Mouse (Mus musculus) telencephalon, adult 2 months (tissue): ENCODE results near the gene Furin.
"Not testable (repeated sequence)": the region's sequence is repeated elsewhere in the genome, so short reads cannot be mapped to it uniquely, and the experiment has no call there.

Experiments used
- DNase-seq: peaks from one replicate; pipeline ENCODE4 v3.0.0-alpha.2; 2011; ENCODE audit warnings: low read depth, low spot score

The Furin gene

GRCm38 (mm10) chr7:80401041-80401859 is 4.0 kb downstream of the Furin start:
- no peak for DNase-seq

- DNase-seq = no peak
Observed at GRCm38 (mm10) chr7:80400571-80400970, 4.7 kb downstream of the Furin start.

DNA sequence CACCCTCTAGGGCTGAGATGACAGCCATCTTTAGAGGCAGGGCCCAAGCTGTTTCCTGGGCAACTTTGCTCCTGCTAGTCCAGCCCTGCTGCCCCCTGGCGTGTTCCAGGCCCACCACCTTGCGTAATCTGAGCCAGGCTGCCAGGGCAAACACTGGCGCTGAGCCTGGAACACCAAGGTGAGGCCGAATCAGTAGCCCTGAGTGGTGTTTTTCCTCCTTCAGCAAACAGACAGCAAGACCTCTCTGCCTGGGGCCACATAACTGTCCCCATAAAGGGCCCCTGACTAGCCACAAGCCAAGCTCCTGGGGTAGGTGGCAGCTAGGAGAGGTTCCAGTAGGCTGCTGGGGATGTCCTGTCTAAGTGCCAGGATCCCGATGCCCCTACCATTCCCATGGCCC is 5.1 kb downstream of the Furin start:
- DNase-seq = no peak

DNA sequence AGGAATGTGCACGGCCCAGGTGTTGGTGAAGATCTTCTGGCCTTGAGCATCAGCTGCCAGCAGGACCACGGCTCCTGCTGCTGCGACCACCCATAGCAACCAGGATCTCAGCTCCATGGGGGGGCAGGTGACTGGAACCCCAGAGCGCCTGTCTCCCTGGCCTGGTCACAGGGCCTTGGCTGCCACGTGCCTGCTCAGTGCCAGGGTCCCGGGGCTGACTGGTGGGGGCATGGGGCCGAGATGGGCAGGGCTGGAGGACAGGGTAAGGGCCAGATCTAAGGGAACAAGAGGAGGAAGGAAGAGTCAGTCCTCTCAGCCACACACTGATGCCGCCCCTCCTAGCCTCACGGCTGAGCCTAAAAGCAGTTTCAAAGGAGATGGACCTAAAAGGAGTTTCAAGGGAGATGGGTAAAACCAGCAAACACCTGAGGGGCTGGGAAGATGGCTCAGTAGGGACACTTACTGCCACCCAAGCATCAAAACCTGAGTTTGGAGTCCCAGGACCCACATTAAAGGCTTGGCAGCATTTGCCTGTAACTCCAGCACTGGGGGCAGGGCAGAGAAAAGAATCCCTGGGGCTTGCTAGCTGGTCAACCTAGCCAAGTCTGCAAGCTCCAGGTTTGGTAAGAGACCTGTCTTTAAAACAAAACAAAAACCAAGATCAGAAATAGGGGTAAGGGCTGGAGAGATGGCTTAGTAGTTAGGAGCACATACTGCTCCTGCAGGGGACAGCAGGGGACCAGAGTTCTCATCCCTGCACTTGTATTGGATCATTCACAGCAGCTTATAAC is 6.4 kb downstream of the Furin start:
- DNase-seq = no peak

GRCm38 (mm10) chr7:80397986-80398385 is 7.2 kb downstream of the Furin start:
- DNase-seq = peak; percentile 40

DNA sequence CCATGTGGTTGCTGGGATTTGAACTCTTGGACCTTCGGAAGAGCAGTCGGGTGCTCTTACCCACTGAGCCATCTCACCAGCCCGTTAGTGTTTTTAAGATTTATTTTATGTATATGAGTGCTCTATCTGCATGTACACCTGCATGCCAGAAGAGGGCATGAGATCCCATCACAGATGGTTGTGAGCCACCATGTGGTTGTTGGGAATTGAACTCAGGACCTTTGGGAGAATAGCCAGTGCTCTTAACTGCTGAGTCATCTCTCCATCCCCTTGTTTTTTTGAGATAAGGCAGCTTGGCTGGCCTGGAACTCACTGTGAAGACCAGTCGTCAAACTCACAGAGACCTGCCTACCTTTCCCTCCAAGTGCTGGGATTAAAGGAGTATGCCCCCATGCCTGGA is 8.8 kb downstream of the Furin start:
- not testable (repeated sequence) for DNase-seq

DNA sequence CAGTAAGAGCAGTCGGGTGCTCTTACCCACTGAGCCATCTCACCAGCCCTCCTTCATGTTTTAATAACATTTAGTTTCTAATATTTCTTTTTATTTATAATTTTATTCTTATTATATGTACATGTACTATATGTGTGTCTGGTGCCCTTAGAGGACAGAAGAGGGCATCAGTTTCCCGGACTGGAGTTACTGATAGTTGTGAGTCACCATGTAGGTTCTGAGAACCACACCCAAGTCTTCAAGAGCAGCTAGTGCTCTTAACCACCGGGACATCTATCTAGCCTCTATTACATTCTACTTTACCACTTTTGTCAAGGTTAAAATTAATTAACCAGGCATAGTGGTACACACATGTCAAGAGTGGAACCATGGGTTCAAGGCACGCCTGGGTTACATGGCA is 10.6 kb downstream of the Furin start:
- DNase-seq = no peak

- DNase-seq = no peak
Observed at GRCm38 (mm10) chr7:80392119-80392518, 13.1 kb downstream of the Furin start.

GRCm38 (mm10) chr7:80387633-80388543 is 17.3 kb downstream of the Furin start, which contains the start of gene Fes:
Gene Fes, minus strand, starts transcription at chr7:80387946.
- DNase-seq = no peak

GRCm38 (mm10) chr7:80387033-80387632 is 18.1 kb downstream of the Furin start:
- no peak for DNase-seq

DNA sequence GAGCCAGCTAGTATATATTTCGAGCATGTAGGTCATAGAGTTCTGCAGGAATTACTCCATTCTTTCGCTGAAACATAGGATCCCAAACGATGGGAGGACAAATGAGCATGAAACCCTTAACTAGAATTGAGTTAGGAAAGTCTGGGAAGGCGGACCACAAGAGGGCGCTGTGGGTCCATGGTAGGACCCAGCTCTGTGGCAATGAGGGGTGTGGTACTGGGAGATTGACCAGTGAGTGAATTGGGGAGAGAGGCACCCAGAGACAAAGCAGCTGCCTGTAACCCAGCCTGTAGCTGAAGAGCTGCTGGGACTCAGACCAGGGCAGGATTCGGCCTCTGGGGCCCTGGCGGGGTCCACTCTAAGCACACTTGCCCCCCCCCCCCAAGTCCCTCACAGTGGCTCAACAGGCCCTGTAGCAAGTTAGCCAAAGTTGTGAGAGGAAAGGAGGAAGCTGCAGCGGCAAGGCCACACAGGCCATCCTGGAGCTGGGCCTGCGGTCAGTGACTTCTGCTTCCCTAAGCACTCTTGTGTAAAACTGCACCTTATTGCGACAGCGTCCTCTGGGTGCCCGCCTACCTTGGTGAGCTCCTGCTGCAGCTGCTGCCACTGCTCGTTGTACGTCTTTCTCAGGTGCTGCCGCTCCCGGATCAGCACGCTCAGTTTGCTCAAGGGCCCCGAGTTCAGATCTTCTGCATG is 18.9 kb downstream of the Furin start:
- DNase-seq = peak; percentile 72

DNA sequence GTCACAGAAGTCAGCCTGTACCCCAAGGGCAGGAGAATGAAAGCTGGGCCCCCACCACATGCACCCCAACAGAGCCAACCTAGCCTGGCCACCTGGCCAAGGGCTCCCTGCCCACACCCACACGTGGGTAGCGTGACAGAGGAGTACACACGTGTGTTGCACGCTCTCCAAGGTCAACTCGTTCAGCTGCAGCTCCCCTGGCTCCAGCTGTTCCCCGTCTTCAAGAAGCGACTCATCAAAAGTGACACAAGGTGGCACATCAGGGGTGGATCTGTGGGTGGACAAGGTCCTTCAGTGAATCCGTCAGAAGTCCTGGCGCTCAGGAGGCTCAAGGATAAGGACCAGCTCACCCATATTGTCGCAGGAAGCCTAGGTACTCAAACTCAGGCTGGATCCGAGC is 22.3 kb downstream of the Furin start:
- no peak for DNase-seq

- DNase-seq = no peak
Observed at GRCm38 (mm10) chr7:80379531-80379930, 25.7 kb downstream of the Furin start.

- no peak for DNase-seq
Observed at GRCm38 (mm10) chr7:80377471-80377870, 27.8 kb downstream of the Furin start.

DNA sequence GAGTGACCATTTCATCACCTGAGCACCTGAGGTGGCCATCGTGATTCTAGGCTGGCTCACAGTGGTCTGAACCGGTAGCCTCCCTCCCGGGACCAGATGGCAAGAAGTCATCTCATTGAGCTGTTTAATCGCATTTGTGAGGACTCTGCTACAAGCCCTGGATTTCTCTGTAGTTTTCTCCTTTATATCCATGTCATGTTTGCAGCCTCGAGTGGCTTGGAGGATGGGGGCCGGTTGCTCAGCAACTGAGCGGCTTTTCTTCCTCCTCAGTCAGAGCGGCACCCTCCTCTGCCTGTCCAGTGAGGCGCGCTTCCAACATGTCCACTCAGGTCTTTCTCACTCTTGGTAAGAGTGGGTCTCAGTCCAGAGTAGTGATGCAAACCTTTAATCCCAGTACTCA is 29.0 kb downstream of the Furin start:
- DNase-seq = no peak

DNA sequence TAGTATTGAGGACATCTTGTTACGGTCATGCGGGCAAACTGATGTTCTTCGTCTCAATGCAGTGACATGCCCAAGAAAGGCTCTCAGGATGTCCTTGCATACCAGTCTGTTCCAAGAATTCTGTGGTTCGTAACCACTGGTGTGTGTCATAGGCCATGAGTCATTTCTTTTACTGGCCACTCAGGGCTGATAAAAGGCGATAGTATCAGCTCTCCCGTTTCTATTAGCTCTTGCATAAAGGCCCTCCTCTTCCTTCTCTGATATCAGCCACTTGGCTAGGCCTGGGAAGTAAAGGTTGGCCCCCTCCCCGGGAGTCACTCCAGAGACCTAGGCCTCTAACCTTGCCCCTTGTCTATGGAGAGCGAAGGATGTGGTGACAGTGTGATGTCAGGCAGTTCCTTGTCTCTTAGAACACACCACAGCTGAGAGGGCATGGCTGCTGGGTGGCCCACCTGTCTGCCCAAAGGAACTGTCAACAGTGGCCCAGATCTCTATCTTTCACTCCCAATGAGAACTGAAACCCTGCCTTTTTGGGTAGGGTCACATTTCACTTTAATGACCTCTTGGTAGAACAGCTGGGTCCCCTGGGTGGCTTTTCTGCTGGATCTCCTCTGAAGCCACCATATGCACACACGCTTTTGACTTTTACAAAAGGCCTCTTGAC is 29.7 kb downstream of the Furin start:
- DNase-seq = no peak

GRCm38 (mm10) chr7:80374733-80375132 is 30.5 kb downstream of the Furin start:
- no peak for DNase-seq

DNA sequence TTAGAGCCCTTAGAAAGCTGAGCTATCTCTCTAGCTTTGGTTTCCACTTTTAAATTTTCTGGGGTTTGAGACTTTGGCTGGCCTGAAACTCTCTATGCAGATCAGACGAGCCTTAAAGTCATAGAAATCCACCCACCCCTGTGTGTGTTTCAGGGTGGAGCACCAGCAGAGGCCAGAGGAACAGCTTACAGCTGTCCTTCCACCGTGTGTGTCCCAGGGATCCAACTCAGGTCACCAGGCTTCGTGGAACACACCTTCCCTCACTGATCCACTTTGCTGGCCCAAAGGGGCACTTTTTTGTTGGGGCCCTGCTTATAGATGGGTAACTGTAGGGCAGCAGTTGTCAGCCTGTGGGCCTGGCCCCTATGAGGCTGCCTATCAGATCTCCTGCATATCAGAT is 31.0 kb downstream of the Furin start:
- DNase-seq = no peak

DNA sequence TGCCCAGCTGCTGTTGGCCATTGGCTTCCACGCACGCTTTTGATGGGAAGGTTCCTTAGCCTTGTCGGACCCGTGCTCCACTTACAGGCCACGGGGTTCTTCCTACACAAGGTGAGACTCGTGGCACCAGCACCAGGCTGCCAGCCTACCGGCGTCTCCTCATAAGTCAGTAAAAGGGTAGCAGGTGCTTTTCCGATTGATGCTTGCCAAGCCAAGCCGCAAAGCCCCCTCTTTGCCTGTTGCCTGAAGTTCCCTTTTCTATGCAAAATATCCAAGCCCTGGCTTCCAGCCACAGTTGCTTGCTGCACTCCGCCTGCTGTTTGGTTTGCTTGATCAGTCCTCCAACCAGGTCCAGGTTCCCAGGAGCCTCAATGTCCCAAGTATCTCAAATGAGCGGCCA is 31.4 kb downstream of the Furin start:
- DNase-seq = no peak

DNA sequence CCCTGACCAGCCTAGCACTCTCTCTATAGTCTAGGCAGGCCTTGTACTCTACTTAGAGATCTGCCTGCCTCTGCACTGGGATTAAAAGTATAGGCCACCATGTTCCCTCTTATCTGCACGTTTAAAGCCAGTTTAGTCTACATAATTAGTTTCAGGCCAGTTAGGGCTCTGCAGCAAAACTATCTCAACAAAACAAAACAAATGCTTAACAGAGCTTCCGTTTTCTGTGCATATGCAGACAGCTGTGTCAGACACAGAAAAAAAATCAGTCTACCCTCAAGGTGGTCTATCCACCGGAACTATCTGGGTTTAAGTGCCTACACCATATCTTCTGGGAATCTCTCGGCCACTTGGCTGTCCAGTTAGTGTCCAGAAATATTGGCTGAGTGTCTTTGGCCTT is 31.9 kb downstream of the Furin start:
- no peak for DNase-seq
